Mouse (Mus musculus) limb, embryonic 12.5 days (tissue): Measurements from ENCODE around the gene Synm. TPM values are rescaled to one million over a fixed set of nuclear protein-coding genes. Genes with fewer than 3 reads are reported as not detected.

Experiments used
- ATAC-seq: fragments of 200-750 bp; cut with Nextera tagmentation; 2 replicates; pipeline ENCODE4 v1.8.0; 2017; ENCODE audit warnings: low read depth, moderate TSS enrichment; ENCODE audit not compliant: insufficient number of reproducible peaks, insufficient read depth, low FRiP score, low TSS enrichment
- H3K27ac ChIP-seq: fragments of 300-500 bp; sonication (generic); 2 replicates; pipeline ENCODE4 v1.5.1; 2016; ENCODE audit warnings: mild to moderate bottlenecking, moderate library complexity
- H3K27me3 ChIP-seq: fragments of 300-500 bp; sonication (generic); 2 replicates; pipeline ENCODE4 v1.6.1; 2016; ENCODE audit warnings: mild to moderate bottlenecking, moderate library complexity
- H3K36me3 ChIP-seq: fragments of 300-500 bp; sonication (generic); 2 replicates; pipeline ENCODE4 v1.6.1; 2016; ENCODE audit warnings: mild to moderate bottlenecking, moderate library complexity
- H3K4me1 ChIP-seq: fragments of 300-500 bp; sonication (generic); replicated peaks from 2 replicates; pipeline ENCODE4 v1.6.1; 2016
- H3K4me2 ChIP-seq: fragments of 300-500 bp; sonication (generic); 2 replicates; pipeline ENCODE4 v1.6.1; 2016; ENCODE audit warnings: mild to moderate bottlenecking, moderate library complexity
- H3K4me3 ChIP-seq: fragments of 300-500 bp; sonication (generic); replicated peaks from 2 replicates; pipeline ENCODE4 v1.5.1; 2016; ENCODE audit warnings: mild to moderate bottlenecking
- H3K9ac ChIP-seq: fragments of 300-500 bp; sonication (generic); replicated peaks from 2 replicates; pipeline ENCODE4 v1.6.1; 2016; ENCODE audit warnings: mild to moderate bottlenecking, moderate library complexity
- H3K9me3 ChIP-seq: fragments of 300-500 bp; sonication (generic); 2 replicates; pipeline ENCODE4 v1.6.1; 2016; ENCODE audit warnings: mild to moderate bottlenecking, moderate library complexity
- WGBS: fragments of 180-500 bp; shearing (Covaris S2); methylation state at CpG from one replicate; pipeline ENCODE4 v1.1.7; 2016; 5-methylcytosine and 5-hydroxymethylcytosine counted together
- polyA plus RNA-seq: library from polyadenylated mRNA; unstranded; fragments of >200 nt; fragmentation: Nextera tagmentation; extraction: Ambion mirVana; gene quantifications from 2 replicates; pipeline ENCODE4 v1.2.1, GENCODE M21; 2016

Synm gene
- polyA plus RNA-seq, 1 experiment from 2014 or later: 0.65 TPM

- WGBS: 70% methylated on average over 12 of the region's 12 CpGs
- no peak overlapping the region for H3K9ac ChIP-seq
- peaks cover 4% of the 10 kb centered on the region; the same call in 1 of the 2 replicates for H3K4me1 ChIP-seq
- H3K4me2 ChIP-seq: no peak overlapping the region
- no peak overlapping the region for H3K27ac ChIP-seq
- no peak overlapping the region for H3K4me3 ChIP-seq
- 0 out of 2 replicates have a peak, but pooled peaks cover 5% of the 10 kb centered on the region for H3K27me3 ChIP-seq
- H3K9me3 ChIP-seq: no peaks in the 10 kb centered on the region; the same call in 1 of the 2 replicates
- no peak for ATAC-seq
- no peaks in the 10 kb centered on the region for H3K36me3 ChIP-seq
Observed at GRCm38 (mm10) chr7:67776636-67777305, 17.2 kb upstream of the Synm start.

GRCm38 (mm10) chr7:67775623-67776022 lies 16.1 kb upstream of the Synm start:
- 72% methylated on average over 3 of the region's 3 CpGs for WGBS
- no peaks in the 10 kb centered on the region; the same call in 1 of the 2 replicates for H3K9me3 ChIP-seq
- no peak overlapping the region for H3K4me3 ChIP-seq
- no peak for ATAC-seq
- H3K27ac ChIP-seq: no peak overlapping the region
- H3K4me1 ChIP-seq: peaks cover 4% of the 10 kb centered on the region; the same call in 1 of the 2 replicates
- H3K9ac ChIP-seq: no peak overlapping the region
- 0 out of 2 replicates have a peak, but pooled peaks cover 5% of the 10 kb centered on the region for H3K27me3 ChIP-seq
- no peaks in the 10 kb centered on the region for H3K36me3 ChIP-seq
- H3K4me2 ChIP-seq: no peak overlapping the region

GRCm38 (mm10) chr7:67772231-67772630 lies 12.7 kb upstream of the Synm start:
- no peak overlapping the region for H3K4me2 ChIP-seq
- no peak for ATAC-seq
- H3K4me1 ChIP-seq: peaks cover 4% of the 10 kb centered on the region; the same call in 1 of the 2 replicates
- H3K27ac ChIP-seq: no peak overlapping the region
- H3K36me3 ChIP-seq: no peaks in the 10 kb centered on the region
- 0 out of 2 replicates have a peak, but pooled peaks cover 5% of the 10 kb centered on the region for H3K27me3 ChIP-seq
- H3K9ac ChIP-seq: no peak overlapping the region
- 84% methylated on average over 9 of the region's 9 CpGs for WGBS
- no peaks in the 10 kb centered on the region for H3K9me3 ChIP-seq
- H3K4me3 ChIP-seq: no peak overlapping the region

- no peak overlapping the region for H3K4me2 ChIP-seq
- H3K9me3 ChIP-seq: no peaks in the 10 kb centered on the region
- H3K9ac ChIP-seq: no peak overlapping the region
- WGBS: 84% methylated on average over 5 of the region's 5 CpGs
- no peaks in the 10 kb centered on the region for H3K4me1 ChIP-seq
- H3K36me3 ChIP-seq: no peaks in the 10 kb centered on the region
- ATAC-seq: no peak
- no peaks in the 10 kb centered on the region for H3K27me3 ChIP-seq
- H3K4me3 ChIP-seq: no peak overlapping the region
- no peak overlapping the region for H3K27ac ChIP-seq
Observed at GRCm38 (mm10) chr7:67769487-67769886, 9.9 kb upstream of the Synm start.

GRCm38 (mm10) chr7:67768125-67768524 lies 8.6 kb upstream of the Synm start:
- WGBS: 93% methylated on average over 3 of the region's 3 CpGs
- H3K4me1 ChIP-seq: no peaks in the 10 kb centered on the region
- no peaks in the 10 kb centered on the region for H3K9me3 ChIP-seq
- H3K4me2 ChIP-seq: no peak overlapping the region
- no peak overlapping the region for H3K4me3 ChIP-seq
- no peak overlapping the region for H3K27ac ChIP-seq
- peaks cover 5% of the 10 kb centered on the region; the same call in 1 of the 2 replicates for H3K27me3 ChIP-seq
- no peak overlapping the region for H3K9ac ChIP-seq
- H3K36me3 ChIP-seq: no peaks in the 10 kb centered on the region
- ATAC-seq: no peak

- no peaks in the 10 kb centered on the region for H3K9me3 ChIP-seq
- no peak overlapping the region for H3K4me2 ChIP-seq
- H3K36me3 ChIP-seq: no peaks in the 10 kb centered on the region
- H3K4me1 ChIP-seq: peaks cover 9% of the 10 kb centered on the region
- 68% methylated on average over 3 of the region's 3 CpGs for WGBS
- ATAC-seq: no peak
- peaks cover 30% of the 10 kb centered on the region for H3K27me3 ChIP-seq
- H3K9ac ChIP-seq: no peak overlapping the region
- H3K4me3 ChIP-seq: no peak overlapping the region
- H3K27ac ChIP-seq: no peak overlapping the region
Observed at GRCm38 (mm10) chr7:67763625-67764024, 4.1 kb upstream of the Synm start.

- Histone ChIP-seq H3K4me1 (peaks cover 13% of the 10 kb centered on the region), H3K9ac (peak overlapping the region; percentile 59), H3K27me3 (peaks cover 56% of the 10 kb centered on the region), H3K27ac (0 out of 2 replicates have a peak overlapping the region, but pooled peaks have one; percentile 29), H3K9me3 (no peaks in the 10 kb centered on the region), H3K4me2 (peak overlapping the region; percentile 99), H3K4me3 (peak overlapping the region; percentile 60), H3K36me3 (no peaks in the 10 kb centered on the region)
- WGBS: under 1% methylated on average over 92 of the region's 92 CpGs
- peak; percentile 77 for ATAC-seq
Observed at GRCm38 (mm10) chr7:67758858-67759628, 499 bp downstream of the Synm start.

GRCm38 (mm10) chr7:67758506-67758857 lies 1.1 kb downstream of the Synm start:
- H3K27ac ChIP-seq: no peak overlapping the region

GRCm38 (mm10) chr7:67756636-67757035 lies 2.9 kb downstream of the Synm start:
- Histone ChIP-seq H3K27ac (no peak overlapping the region), H3K9ac (no peak overlapping the region), H3K4me3 (no peak overlapping the region), H3K36me3 (no peaks in the 10 kb centered on the region), H3K9me3 (no peaks in the 10 kb centered on the region), H3K27me3 (peaks cover 51% of the 10 kb centered on the region), H3K4me2 (no peak overlapping the region), H3K4me1 (peaks cover 13% of the 10 kb centered on the region)
- 83% methylated on average over 5 of the region's 5 CpGs for WGBS
- ATAC-seq: no peak

More at GRCm38 (mm10) chr7:67758506-67758857, 1.1 kb downstream of the Synm start:
- peak overlapping the region; percentile 99 for H3K4me2 ChIP-seq
- peaks cover 52% of the 10 kb centered on the region for H3K27me3 ChIP-seq
- no peaks in the 10 kb centered on the region for H3K9me3 ChIP-seq
- H3K4me3 ChIP-seq: peak overlapping the region; percentile 60
- H3K4me1 ChIP-seq: peaks cover 13% of the 10 kb centered on the region
- H3K36me3 ChIP-seq: no peaks in the 10 kb centered on the region
- 1% methylated on average over 19 of the region's 19 CpGs for WGBS
- ATAC-seq: no peak
- H3K9ac ChIP-seq: peak overlapping the region; percentile 59; the same call in 1 of the 2 replicates

GRCm38 (mm10) chr7:67755366-67755765 lies 4.2 kb downstream of the Synm start:
- ATAC-seq: no peak
- Histone ChIP-seq H3K27me3 (peaks cover 40% of the 10 kb centered on the region), H3K9me3 (no peaks in the 10 kb centered on the region), H3K4me1 (peaks cover 13% of the 10 kb centered on the region), H3K9ac (no peak overlapping the region), H3K36me3 (no peaks in the 10 kb centered on the region), H3K27ac (no peak overlapping the region), H3K4me2 (no peak overlapping the region), H3K4me3 (no peak overlapping the region)
- WGBS: 86% methylated on average over 7 of the region's 7 CpGs

GRCm38 (mm10) chr7:67754606-67755005 lies 4.9 kb downstream of the Synm start:
- 81% methylated on average over 11 of the region's 11 CpGs for WGBS
- Histone ChIP-seq H3K27me3 (peaks cover 37% of the 10 kb centered on the region), H3K4me3 (no peak overlapping the region), H3K36me3 (no peaks in the 10 kb centered on the region), H3K9me3 (no peaks in the 10 kb centered on the region), H3K9ac (no peak overlapping the region), H3K27ac (no peak overlapping the region), H3K4me2 (no peak overlapping the region), H3K4me1 (peaks cover 12% of the 10 kb centered on the region)
- no peak for ATAC-seq
